Mouse (Mus musculus) thymus, postnatal 10 days (tissue): Measurements from ENCODE around the gene Plekha6.
A peak's percentile ranks its signal among the peaks of the same experiment; 100 is the strongest.

Source experiments
- DNase-seq, 2 experiments: peaks; one replicate each; pipeline ENCODE4 v3.0.0; 2021; ENCODE audit warnings: low spot score in 2 of 2

Gene Plekha6

GRCm38 (mm10) chr1:133146014-133147009 is 17.7 kb upstream of the Plekha6 start:
- DNase-seq: peak in 1 of 2 experiments; percentile 60

DNA sequence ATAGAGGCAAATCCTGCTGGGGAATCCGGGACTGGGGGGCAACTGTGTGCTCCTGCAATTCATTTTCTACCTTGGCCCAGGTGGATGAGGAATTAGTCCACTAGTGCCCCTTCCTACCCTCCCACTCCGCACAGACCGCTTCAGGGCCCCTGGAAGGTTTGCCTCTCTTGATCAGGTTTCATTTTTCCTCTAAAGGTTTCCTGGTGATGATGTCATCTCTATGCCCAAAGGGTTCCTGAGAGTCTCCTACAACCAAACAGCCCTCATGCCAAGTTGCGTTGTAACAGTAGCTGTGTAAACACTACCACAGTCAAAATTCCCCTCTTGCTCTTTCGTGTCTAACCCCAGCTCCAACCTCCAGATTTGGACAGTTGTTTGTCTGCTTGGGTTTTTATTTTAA is 16.7 kb upstream of the Plekha6 start:
- DNase-seq: no peak

- no peak for DNase-seq
Measured at GRCm38 (mm10) chr1:133148122-133148521, 15.9 kb upstream of the Plekha6 start.

GRCm38 (mm10) chr1:133150556-133150955 is 13.5 kb upstream of the Plekha6 start:
- DNase-seq: no peak

DNA sequence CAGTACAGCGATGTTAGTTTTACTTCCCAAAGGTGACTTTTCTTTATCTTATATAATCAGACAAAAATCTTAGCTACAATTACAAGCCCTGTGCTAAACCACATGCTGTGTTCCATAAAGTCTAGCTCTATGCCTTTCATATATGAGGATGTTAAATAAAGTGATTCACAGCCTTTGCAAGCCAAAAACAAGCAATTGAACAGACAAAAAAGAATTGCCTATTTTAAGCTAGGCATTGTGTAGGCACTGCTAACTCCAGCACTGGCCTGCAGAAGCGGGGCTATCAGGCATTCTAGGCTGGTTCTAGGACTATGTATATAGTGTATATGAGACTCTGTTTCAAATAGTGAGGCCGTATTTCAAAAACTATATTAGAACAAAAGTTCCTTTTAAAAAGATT is 11.8 kb upstream of the Plekha6 start:
- no peak for DNase-seq

DNA sequence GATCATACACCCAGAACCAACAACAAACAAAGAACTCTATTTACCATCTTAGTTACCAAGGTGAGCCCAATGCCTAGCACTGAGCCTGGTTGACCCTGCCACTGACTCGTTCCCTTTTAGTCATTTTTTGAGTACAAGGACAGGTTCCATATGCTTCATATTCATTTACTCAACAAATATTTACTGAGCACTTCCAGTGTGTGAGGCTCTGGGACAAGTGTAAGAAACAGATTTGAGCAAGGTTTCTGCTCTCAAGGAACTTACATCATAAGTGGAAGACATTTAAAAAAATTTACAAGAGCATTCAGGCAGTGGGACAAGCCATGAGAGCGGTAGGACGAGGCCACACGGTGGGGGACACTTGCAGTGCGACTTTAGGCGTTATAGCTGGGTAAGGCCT is 8.7 kb upstream of the Plekha6 start:
- no peak for DNase-seq

GRCm38 (mm10) chr1:133159128-133159564 is 4.9 kb upstream of the Plekha6 start:
- DNase-seq: peak; percentile 65 to 69

DNA sequence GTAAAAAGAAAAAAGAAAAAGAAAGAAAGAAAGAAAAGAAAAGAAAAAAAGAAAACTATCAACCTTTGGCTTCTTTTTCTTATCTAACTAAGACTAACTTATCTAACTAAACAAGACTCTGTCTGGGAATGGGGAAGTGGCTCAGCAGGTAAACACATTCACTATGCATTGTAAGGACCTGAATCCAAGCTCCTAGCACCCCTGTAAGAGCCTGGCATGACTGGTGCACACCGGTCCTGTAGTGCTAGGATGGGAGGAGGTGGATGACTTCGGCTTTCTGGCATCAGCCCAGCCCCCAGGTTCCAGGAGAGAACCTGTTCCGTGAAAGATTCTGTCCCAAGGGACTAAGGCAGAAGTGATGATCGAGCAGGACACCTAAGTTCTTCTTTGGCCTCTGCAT is 2.5 kb upstream of the Plekha6 start:
- DNase-seq: no peak

DNA sequence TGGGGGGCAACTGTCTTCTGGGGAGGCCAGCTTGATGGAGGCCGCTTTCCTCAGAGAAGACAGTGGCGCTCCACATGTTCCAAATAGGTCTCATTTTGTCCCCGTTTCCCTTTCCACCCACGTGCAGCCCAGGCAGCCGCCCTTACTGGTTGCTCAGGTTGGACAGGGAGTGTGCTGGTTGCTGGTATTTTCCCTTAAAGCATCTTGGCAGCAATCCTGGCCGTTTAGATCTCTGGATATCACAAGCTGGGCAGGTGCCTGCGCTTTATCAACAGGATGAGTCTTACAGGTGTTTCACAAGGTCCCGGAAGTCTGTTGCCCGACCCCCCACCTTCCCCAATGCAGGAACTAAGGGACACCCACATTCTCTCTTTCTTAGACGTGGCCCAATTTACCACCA is 2.0 kb upstream of the Plekha6 start:
- DNase-seq: no peak

DNA sequence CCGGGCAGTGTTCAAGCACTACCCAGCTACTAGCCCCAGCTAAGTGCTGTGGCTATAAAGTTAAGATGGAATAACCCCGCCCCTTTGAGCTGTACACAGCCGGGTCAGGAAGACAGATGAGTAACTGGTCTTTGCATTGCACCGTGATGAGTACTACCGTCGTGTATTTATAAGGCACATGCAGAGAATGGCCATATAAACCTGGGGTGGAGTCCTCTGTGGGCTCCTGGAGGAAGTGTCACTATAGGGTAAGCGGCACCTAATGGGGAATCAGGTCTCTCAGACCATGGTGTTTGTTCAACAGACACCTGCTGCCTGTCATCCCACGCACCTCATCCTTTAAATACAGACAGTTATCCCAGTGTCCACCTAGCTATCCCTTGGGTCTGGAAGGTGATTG is 1.0 kb upstream of the Plekha6 start:
- DNase-seq: no peak

DNA sequence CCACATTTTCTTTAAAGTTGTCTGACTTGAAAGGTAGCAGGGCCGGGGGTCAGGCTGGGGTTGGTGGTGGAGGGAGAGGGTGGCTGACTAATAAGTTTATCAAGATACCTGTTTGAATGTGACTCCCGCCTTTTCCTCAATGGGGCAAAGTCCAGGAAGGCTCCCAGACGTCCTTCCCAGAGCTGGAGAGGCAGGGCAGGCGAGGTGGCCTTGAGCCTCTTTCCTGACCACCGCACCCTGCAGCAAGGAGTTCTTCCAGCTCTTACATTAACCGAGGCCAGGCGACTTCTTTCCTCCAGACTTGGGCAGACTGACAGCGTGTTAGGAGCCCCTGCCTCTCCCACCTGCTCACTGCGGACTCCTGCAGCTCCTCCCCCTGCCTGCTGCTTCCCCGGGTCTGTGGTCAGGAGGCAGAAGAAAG is 591 bp downstream of the Plekha6 start:
- DNase-seq: peak; percentile 39 to 47

DNA sequence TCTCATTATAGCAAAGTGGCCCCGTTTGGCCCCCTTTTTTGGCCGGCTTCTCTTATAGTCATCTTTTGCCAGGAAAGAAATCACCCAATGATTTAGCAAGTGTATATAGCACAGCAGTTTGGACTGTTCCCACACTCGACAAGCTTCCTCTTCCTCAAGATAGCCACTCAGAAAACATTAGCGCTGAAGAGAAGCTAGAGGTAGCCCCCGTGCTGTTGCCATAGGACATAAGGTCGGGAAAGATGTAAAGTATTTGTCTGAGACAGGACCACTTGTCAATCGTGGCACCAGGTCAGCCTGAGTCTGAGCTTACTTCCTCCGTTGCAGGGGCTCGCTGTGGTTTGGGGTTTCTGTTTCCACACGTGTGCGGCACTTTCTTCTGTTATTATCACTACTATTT is 1.1 kb downstream of the Plekha6 start:
- DNase-seq: no peak

DNA sequence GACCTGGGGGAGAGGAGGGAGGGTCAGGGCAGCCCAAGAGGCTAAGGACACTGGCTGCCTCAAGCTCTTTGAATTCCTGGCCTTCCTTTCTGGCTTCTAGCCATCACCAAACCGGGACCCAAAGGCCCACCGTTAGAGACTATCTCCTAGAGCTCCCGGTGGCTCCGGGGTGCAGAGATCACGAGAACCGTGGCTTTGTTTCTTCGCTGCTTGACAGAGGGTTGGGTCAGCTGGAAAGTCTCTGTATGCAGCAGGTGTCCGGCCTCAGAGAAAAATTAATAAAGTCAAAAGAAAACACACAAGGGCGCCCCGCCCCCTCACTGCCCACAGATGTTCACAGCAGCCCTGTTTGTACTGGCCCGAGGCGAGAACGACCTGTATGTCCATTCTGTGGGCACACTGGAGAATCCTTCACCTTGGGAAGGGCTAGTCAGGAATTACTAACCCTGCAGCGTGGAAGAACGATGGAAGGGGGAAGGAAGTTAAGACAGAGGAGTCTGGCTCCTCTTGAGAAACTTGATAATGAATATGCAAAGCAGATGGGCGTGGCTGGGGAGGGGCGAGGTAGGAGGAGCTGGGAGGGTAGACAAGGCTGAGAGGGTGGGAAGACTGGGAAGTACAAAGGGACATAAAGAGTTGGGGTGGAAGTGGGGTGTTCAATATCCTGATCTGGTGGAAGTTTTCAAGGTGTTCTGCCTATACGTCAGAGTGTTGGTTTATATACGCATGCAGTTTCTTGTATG is 4.5 kb downstream of the Plekha6 start:
- no peak for DNase-seq

GRCm38 (mm10) chr1:133170196-133170595 is 6.2 kb downstream of the Plekha6 start:
- no peak for DNase-seq

DNA sequence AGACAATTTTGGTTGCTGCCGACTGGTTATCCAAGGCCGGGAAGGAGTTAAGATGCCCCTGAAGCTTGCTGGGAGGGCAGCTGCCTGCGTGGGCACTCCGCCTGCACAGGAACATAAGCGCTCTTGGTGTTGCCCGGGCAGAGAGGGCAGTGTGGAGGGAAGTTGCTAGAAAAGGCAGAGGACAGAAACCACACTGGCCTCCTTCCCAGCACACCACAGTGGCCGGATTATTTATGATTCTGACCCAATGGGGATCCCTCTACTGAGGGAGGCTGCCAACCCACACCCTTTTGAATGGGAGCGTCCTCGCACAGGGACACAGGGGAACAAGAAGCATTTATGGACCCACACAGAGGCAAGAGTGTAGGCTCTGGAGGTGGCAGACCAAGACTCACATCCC is 7.3 kb downstream of the Plekha6 start:
- DNase-seq: no peak

DNA sequence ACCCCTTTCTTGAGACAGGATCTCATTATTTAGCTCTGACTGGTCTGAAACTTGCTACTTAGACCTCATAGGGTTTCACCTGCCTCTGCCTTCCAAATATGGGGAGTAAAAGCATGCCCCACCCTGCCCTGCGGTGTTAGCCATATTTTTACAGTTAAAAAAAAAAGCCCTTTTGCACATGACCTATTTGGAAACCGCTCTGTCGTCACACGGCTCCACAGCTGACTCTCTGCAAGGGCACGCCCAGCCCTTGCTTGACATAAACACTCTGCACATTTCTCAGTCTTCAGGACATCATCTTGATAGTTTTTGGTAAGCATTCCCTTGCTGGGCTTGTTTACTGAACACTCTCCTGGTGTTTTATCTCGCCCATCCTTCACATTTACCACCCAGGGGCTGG is 11.1 kb downstream of the Plekha6 start:
- DNase-seq: no peak

GRCm38 (mm10) chr1:133177480-133178172 is 13.6 kb downstream of the Plekha6 start:
- DNase-seq: peak in 1 of 2 experiments; percentile 57

DNA sequence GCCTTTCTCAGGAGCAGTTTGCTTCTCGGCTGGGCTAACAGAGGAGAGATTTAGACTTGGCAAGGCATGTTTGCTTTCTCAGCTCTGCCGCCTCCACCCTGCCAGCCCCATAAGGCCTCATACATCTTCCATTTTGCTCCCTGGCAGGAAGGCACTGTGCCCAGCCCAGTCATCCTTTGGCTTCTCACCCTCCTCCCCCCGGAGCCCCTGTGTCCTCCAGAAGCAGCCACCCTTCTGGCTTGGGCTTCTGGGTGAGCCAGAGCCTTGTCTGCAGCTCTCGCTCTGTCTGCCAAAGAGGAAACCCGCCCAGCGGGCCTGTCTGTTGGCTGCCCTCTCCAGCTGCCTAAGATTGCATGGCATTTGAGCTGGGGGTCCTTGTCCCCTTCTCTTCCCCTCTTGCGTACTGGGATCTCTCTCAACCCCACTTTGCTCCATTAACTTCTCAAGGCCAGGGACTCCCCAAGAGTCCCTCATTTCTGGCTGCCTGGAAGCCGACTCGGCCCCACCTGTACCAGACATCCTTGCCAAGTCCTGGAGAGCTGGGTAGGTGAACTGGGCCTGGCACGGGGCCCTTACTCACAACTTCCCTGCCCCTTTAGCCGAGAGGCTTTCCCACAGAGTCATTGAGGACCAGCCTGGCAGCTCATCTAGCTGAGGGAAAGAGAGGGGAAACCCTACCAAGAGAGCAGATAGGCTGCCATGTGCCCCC is 14.9 kb downstream of the Plekha6 start:
- DNase-seq: no peak

- peak; percentile 72 to 84 for DNase-seq
Measured at GRCm38 (mm10) chr1:133181072-133182015, 17.3 kb downstream of the Plekha6 start.

- DNase-seq: peak in 1 of 2 experiments; percentile 8
Measured at GRCm38 (mm10) chr1:133182016-133182705, 18.2 kb downstream of the Plekha6 start.
